Mouse (Mus musculus) heart, embryonic 11.5 days (tissue): ENCODE data around the gene 2610028H24Rik. TPM values are rescaled to one million over a fixed set of nuclear protein-coding genes. Genes with fewer than 3 reads are reported as not detected.

Experiments used
- ATAC-seq: fragments of 200-750 bp; cut with Nextera tagmentation; replicated peaks from 2 replicates; pipeline ENCODE4 v1.8.0; 2017; ENCODE audit warnings: moderate library complexity; ENCODE audit not compliant: insufficient number of reproducible peaks, low FRiP score, low TSS enrichment
- H3K27ac ChIP-seq: fragments of 300-500 bp; sonication (generic); 2 replicates; pipeline ENCODE4 v1.5.1; 2014; ENCODE audit warnings: mild to moderate bottlenecking, low read depth, low read length
- H3K27me3 ChIP-seq: fragments of 300-500 bp; sonication (generic); 2 replicates; pipeline ENCODE4 v1.6.1; 2014; ENCODE audit warnings: mild to moderate bottlenecking, low read length, mixed read lengths; ENCODE audit not compliant: control insufficient read depth, insufficient read depth
- H3K36me3 ChIP-seq: fragments of 300-500 bp; sonication (generic); 2 replicates; pipeline ENCODE4 v1.6.1; 2014; ENCODE audit warnings: mild to moderate bottlenecking, low read length, moderate library complexity, mixed read lengths; ENCODE audit not compliant: control insufficient read depth, insufficient read depth
- H3K4me1 ChIP-seq: fragments of 300-500 bp; sonication (generic); 2 replicates; pipeline ENCODE4 v1.6.1; 2014; ENCODE audit warnings: low read length; ENCODE audit not compliant: control insufficient read depth, insufficient read depth
- H3K4me2 ChIP-seq: fragments of 300-500 bp; sonication (generic); 2 replicates; pipeline ENCODE4 v1.6.1; 2014; ENCODE audit warnings: mild to moderate bottlenecking, moderate library complexity
- H3K4me3 ChIP-seq: fragments of 300-500 bp; sonication (generic); 2 replicates; pipeline ENCODE4 v1.5.1; 2014; ENCODE audit warnings: low read depth, low read length
- H3K9ac ChIP-seq: fragments of 300-500 bp; sonication (generic); 2 replicates; pipeline ENCODE4 v1.6.1; 2014; ENCODE audit warnings: mild to moderate bottlenecking, low read depth, low read length, moderate library complexity
- H3K9me3 ChIP-seq: fragments of 300-500 bp; sonication (generic); replicated peaks from 2 replicates; pipeline ENCODE4 v1.6.1; 2016; ENCODE audit warnings: low read length; ENCODE audit not compliant: control insufficient read depth
- WGBS: fragments of 180-500 bp; shearing (Covaris S2); extraction: QIAGEN DNeasy Blood & Tissue Kit; methylation state at CpG from one replicate; pipeline ENCODE4 v1.1.7; 2014; ENCODE audit not compliant: insufficient replicate concordance; 5-methylcytosine and 5-hydroxymethylcytosine counted together
- polyA plus RNA-seq: library from polyadenylated mRNA; unstranded; fragments of >200 nt; fragmentation: Nextera tagmentation; extraction: Ambion mirVana; gene quantifications from 2 replicates; pipeline ENCODE4 v1.2.1, GENCODE M21; 2014

2610028H24Rik gene
- polyA plus RNA-seq: not detected in 2 replicates

- Histone ChIP-seq H3K9me3 (no peaks in the 10 kb centered on the region), H3K4me3 (no peak within 1 kb of the TSS), H3K9ac (0 out of 2 replicates have a peak within 1 kb of the TSS, but pooled peaks have one; percentile 5), H3K36me3 (no peaks in the 10 kb centered on the region), H3K4me2 (no peak within 1 kb of the TSS), H3K4me1 (no peaks in the 10 kb centered on the region), H3K27ac (no peak within 1 kb of the TSS), H3K27me3 (no peaks in the 10 kb centered on the region)
- WGBS: 69% methylated on average over 5 of the region's 5 CpGs
- no peak for ATAC-seq
These were observed at the start of gene 2610028H24Rik for GRCm38 (mm10) chr10:76448851-76449250. TSS of gene 2610028H24Rik (plus strand) at chr10:76449081.

- Histone ChIP-seq H3K4me1 (no peaks in the 10 kb centered on the region), H3K4me2 (no peak overlapping the region), H3K36me3 (peaks cover 55% of the 10 kb centered on the region), H3K9me3 (no peaks in the 10 kb centered on the region), H3K9ac (no peak overlapping the region), H3K4me3 (no peak overlapping the region), H3K27ac (no peak overlapping the region), H3K27me3 (no peaks in the 10 kb centered on the region)
- 92% methylated on average over 10 of the region's 10 CpGs for WGBS
- ATAC-seq: no peak
These were observed 40.4 kb upstream of the 2610028H24Rik start for GRCm38 (mm10) chr10:76408520-76408919.

- no peak overlapping the region for H3K4me3 ChIP-seq
- H3K9ac ChIP-seq: no peak overlapping the region
- no peaks in the 10 kb centered on the region for H3K9me3 ChIP-seq
- peaks cover 2% of the 10 kb centered on the region; the same call in 1 of the 2 replicates for H3K4me1 ChIP-seq
- ATAC-seq: no peak
- WGBS: 75% methylated on average over 12 of the region's 12 CpGs
- H3K36me3 ChIP-seq: peaks cover 52% of the 10 kb centered on the region
- H3K4me2 ChIP-seq: no peak overlapping the region
- no peaks in the 10 kb centered on the region for H3K27me3 ChIP-seq
- H3K27ac ChIP-seq: peak overlapping the region; percentile 76
These were observed 32.1 kb upstream of the 2610028H24Rik start for GRCm38 (mm10) chr10:76416811-76417210.

- no peak for ATAC-seq
- Histone ChIP-seq H3K4me2 (no peak overlapping the region), H3K9me3 (no peaks in the 10 kb centered on the region), H3K4me3 (no peak overlapping the region), H3K4me1 (no peaks in the 10 kb centered on the region), H3K9ac (no peak overlapping the region), H3K27me3 (no peaks in the 10 kb centered on the region), H3K36me3 (peaks cover 41% of the 10 kb centered on the region), H3K27ac (no peak overlapping the region)
- 93% methylated on average over 7 of the region's 7 CpGs for WGBS
These were observed 23.2 kb upstream of the 2610028H24Rik start for GRCm38 (mm10) chr10:76425674-76426073.

- Histone ChIP-seq H3K4me1 (no peaks in the 10 kb centered on the region), H3K4me3 (no peak overlapping the region), H3K4me2 (no peak overlapping the region), H3K36me3 (peaks cover 54% of the 10 kb centered on the region), H3K9me3 (no peaks in the 10 kb centered on the region), H3K27me3 (no peaks in the 10 kb centered on the region), H3K9ac (no peak overlapping the region), H3K27ac (no peak overlapping the region)
- WGBS: 90% methylated on average over 11 of the region's 11 CpGs
- no peak for ATAC-seq
These were observed 15.0 kb upstream of the 2610028H24Rik start for GRCm38 (mm10) chr10:76433925-76434324.

- peaks cover 42% of the 10 kb centered on the region for H3K36me3 ChIP-seq
- H3K9ac ChIP-seq: no peak overlapping the region
- no peak for ATAC-seq
- no peak overlapping the region for H3K4me3 ChIP-seq
- no peaks in the 10 kb centered on the region for H3K9me3 ChIP-seq
- no peak overlapping the region for H3K27ac ChIP-seq
- no peaks in the 10 kb centered on the region for H3K27me3 ChIP-seq
- no peak overlapping the region for H3K4me2 ChIP-seq
- peaks cover 7% of the 10 kb centered on the region for H3K4me1 ChIP-seq
- WGBS: 90% methylated on average over 9 of the region's 9 CpGs
These were observed 9.6 kb upstream of the 2610028H24Rik start for GRCm38 (mm10) chr10:76439107-76439890.

GRCm38 (mm10) chr10:76440281-76440680 lies 8.6 kb upstream of the 2610028H24Rik start, which contains the start of gene AC141477.1:
TSS of gene AC141477.1 (minus strand) at chr10:76440444.
- Histone ChIP-seq H3K4me2 (peak within 1 kb of the TSS; percentile 84), H3K36me3 (peaks cover 33% of the 10 kb centered on the region), H3K9me3 (no peaks in the 10 kb centered on the region), H3K27me3 (no peaks in the 10 kb centered on the region), H3K9ac (no peak within 1 kb of the TSS), H3K27ac (no peak within 1 kb of the TSS), H3K4me3 (no peak within 1 kb of the TSS), H3K4me1 (peaks cover 7% of the 10 kb centered on the region)
- WGBS: 93% methylated on average over 17 of the region's 17 CpGs
- no peak for ATAC-seq

- 1% methylated on average over 78 of the region's 78 CpGs for WGBS
- Histone ChIP-seq H3K27ac (peak within 1 kb of the TSS; percentile 96), H3K9ac (peak within 1 kb of the TSS; percentile 90), H3K4me1 (peaks cover 7% of the 10 kb centered on the region), H3K9me3 (no peaks in the 10 kb centered on the region), H3K4me3 (peak within 1 kb of the TSS; percentile 71), H3K4me2 (peak within 1 kb of the TSS; percentile 84), H3K27me3 (no peaks in the 10 kb centered on the region), H3K36me3 (peaks cover 15% of the 10 kb centered on the region)
- ATAC-seq: peak; percentile 99
These were observed 6.4 kb upstream of the 2610028H24Rik start, which contains the start of gene Pcnt for GRCm38 (mm10) chr10:76442178-76443088. TSS of gene Pcnt (minus strand) at chr10:76442786.
